Mouse (Mus musculus) thymus, adult 2 months (tissue): ENCODE data around the gene Apol10a.
"Not testable (repeated sequence)": the region's sequence is repeated elsewhere in the genome, so short reads cannot be mapped to it uniquely, and the experiment has no call there.

Experiments
- CTCF ChIP-seq: fragments of 200-500 bp; IDR thresholded peaks from 2 replicates; pipeline ENCODE4 v1.5.1; 2012; ENCODE audit warnings: mild to moderate bottlenecking, control low read depth, low read length, moderate library complexity, borderline replicate concordance; ENCODE audit not compliant: control insufficient read depth, poor library complexity, insufficient read depth; ENCODE audit errors: extremely low read depth
- POLR2A ChIP-seq: fragments of 200-500 bp; IDR thresholded peaks from 2 replicates; pipeline ENCODE4 v1.6.1; 2012; ENCODE audit warnings: mild to moderate bottlenecking, low read length, control low read depth, moderate library complexity; ENCODE audit not compliant: control insufficient read depth, poor library complexity, insufficient read depth; ENCODE audit errors: extremely low read depth

GRCm38 (mm10) chr15:77494694-77495093, 17.8 kb downstream of the Apol10a start:
- not testable (repeated sequence) for TF ChIP-seq POLR2A, CTCF
